Mouse (Mus musculus) megakaryocyte, adult 5-6 weeks (primary cell): ENCODE data around the gene Dnmt3b. TPM values are rescaled to one million over a fixed set of nuclear protein-coding genes. Genes with fewer than 3 reads are reported as not detected.

Experiments
- ATAC-seq: 2 replicates; pipeline ENCODE4 v1.8.0; 2016; ENCODE audit warnings: mild to moderate bottlenecking, inconsistent platforms; ENCODE audit not compliant: poor library complexity, severe bottlenecking
- total RNA-seq, 2 experiments: library from RNA; stranded (forward) in 1 of 2; stranded (reverse) in 1 of 2; fragments of 153-499, 151-499 nt in 1 of 2; fragments of 221-1000, 200-1000 nt in 1 of 2; gene quantifications; 2 replicates each; pipeline versions ENCODE4 v1.2.3 to v1.2.4; 2015 to 2017

Dnmt3b gene
- total RNA-seq (2015) = 1.3 and 2.5 TPM in 2 replicates
- 2.8 and 3.6 TPM in 2 replicates for total RNA-seq (2017)

GRCm38 (mm10) chr2:153649298-153650013 is at the start of gene Dnmt3b:
Gene Dnmt3b (plus strand): TSS chr2:153649450.
- peak; percentile 61 for ATAC-seq

DNA sequence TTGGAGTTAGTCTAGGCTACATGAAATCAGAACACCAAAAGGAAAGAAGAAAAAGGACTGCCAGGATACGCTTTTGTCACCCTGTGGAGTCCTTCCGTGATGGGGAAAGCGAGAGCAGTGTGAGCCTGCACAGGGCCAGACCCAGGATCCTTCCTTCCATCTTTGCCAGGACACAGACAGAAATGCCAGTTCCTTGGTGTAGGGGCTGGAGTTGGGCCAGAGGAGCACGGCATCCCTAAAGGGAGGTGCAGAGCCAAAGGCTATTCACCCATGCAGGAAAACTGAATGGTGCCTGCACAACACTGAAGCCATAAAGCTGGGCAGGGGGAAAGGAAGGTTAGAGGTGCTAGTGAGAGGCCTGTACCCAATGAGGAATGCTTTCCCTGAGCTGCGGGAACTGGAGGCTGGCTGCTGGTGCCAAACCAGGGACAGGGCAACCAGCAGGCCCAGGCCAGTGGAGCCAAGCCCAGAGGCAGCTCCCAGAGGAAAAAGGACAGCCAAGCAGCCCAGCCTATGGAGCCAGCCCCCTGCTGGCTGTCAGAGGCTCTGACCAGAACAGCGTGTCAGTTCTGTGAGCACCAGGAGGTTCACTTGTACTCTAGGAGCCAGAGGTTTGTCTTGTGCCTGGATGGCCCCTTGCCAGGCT is 49.1 kb upstream of the Dnmt3b start:
- ATAC-seq = 0 out of 2 replicates have a peak, but pooled peaks have one; percentile 30

DNA sequence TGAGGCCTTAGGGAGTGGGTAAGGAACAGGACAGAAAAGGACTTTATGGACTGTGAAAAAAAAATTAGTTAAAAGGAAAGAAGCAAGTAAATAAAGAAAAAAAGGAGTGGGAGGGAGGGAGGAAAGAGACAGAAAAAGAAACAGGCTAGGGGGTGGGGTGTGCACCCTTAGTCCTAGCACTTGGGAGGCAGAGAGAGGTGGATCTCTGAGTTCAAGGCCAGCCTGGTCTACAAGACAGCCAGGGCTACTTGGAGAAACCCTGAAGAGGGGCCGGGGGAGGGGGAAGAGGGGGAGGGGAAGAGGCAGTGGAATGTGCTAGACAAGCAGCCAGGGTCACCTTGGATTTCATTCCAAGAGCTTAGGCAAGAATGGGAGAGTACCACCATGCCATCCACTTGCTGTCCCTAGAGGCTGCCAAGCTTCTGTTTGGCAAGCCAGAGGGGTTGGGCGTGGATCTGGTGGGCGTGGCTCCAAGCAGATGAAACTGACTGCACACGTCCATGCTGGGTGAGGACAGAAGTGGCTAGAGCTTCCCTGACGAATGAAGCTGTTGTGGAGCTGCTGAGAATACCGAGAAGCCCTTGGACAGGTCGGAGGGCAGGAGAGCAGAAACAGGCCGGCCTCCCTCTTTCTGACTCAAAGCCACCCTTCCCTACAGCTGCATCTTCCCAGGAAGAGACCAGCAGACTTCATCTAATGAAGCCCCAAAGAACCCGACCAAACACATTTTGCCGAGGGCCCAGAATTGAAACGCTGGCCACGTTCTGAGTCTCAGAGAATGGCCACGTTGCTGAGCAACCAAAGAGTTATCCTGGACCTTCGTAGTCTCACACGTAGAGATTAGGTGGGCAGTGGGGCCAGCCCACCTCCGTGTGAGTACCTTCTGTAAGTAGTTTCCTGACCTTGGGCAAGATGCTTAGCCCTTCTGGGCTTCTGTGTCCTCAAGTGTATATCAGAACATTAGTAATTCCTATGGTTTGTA is 48.3 kb upstream of the Dnmt3b start:
- peak; percentile 47; the same call in 1 of the 2 replicates for ATAC-seq

DNA sequence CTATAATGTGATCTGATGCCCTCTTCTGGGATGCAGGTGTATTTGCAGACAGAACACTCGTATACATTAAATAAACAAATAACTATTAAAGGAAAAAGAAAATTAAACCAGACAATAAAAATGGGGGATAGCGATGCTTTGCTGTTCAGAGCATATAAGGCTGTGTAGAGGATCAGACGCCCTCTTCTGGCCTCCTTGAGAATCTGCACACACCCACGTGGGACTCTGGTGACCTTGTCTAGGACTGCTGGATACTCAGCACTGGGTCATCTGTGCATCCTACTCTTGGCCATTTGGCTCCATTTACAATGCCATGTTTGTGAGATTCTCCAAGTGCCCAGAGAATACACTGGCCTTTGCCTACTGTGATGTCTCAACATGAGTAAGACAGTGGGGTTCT is 45.5 kb upstream of the Dnmt3b start:
- ATAC-seq = no peak

DNA sequence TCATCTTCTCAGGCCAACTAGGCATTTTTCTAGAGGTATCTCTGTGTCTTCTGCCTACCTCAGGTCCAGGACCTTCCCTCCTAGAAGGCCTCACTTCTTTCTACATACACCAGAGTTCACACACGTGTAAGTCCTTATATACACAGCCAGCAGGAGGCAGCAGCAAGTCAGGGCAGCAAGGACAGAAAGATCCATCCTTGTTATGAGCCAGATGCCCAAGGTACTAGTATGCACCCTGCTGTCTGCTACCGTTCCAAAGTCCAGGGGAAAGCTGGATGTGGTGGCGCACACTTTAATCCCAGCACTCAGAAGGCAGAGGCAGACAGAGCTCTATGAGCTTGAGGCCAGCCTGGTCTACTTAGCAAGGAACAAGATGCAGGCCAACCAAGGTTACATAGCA is 42.8 kb upstream of the Dnmt3b start:
- ATAC-seq = no peak

- peak; percentile 76 for ATAC-seq
Observed at GRCm38 (mm10) chr2:153607870-153608515, 41.3 kb upstream of the Dnmt3b start.

- no peak for ATAC-seq
Observed at GRCm38 (mm10) chr2:153609058-153609457, 40.2 kb upstream of the Dnmt3b start.

GRCm38 (mm10) chr2:153609548-153609947 is 39.7 kb upstream of the Dnmt3b start:
- ATAC-seq = peak; percentile 92

- no peak for ATAC-seq
Observed at GRCm38 (mm10) chr2:153610426-153611240, 38.6 kb upstream of the Dnmt3b start.

GRCm38 (mm10) chr2:153611241-153611630 is 38.0 kb upstream of the Dnmt3b start:
- no peak for ATAC-seq

DNA sequence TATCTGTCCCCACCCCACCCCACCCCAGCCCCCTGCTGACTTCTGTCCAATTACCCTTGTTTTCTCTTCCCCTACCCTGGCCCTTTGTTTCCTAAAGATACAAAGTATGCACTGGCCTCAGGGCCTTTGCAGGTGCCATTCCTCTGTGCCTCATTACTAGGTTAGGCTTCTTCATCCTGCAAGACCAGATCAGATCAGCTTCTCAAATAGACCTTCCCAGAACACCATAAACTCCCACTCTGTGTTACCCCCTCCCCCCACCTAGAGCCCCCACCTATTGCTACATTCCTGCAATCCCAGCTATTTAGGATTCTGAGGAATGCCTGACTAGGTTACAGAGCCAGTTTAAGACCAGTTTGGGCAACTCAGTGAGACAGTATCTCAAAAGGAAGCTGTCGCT is 37.5 kb upstream of the Dnmt3b start:
- ATAC-seq = no peak

DNA sequence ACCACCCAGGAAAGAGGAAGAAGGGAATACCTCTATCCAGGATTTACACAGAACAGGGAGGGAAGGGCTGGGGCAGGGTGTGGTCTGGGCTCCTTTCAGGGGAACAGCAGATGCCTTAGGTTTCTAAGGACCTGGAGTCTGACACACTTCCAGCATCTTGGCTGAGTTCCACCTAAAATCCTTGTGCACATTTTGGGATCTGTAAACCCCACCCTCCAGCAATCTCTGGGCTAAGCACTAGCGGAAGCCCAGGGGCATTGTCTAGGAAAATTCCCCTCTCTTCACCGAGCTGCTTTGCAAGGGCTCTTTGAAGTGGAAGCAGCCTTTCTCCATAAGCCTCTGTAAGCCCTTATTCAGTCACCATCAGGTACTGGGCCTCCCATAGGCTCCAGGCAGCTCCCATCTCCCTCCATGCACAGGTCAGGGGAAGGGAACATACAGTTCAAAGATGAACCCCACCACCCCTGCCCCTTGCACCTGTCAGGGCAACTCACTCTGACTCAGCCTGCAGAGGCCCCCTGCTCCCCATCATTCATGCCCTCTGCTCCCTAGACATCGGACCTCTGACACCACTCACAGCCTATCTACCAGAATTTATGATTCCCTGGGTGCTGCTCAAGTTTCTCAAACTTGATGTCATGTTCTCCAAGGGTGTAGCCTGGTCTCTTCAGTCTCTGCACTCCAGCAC is 36.5 kb upstream of the Dnmt3b start:
- no peak for ATAC-seq

- no peak for ATAC-seq
Observed at GRCm38 (mm10) chr2:153616893-153617292, 32.4 kb upstream of the Dnmt3b start.

DNA sequence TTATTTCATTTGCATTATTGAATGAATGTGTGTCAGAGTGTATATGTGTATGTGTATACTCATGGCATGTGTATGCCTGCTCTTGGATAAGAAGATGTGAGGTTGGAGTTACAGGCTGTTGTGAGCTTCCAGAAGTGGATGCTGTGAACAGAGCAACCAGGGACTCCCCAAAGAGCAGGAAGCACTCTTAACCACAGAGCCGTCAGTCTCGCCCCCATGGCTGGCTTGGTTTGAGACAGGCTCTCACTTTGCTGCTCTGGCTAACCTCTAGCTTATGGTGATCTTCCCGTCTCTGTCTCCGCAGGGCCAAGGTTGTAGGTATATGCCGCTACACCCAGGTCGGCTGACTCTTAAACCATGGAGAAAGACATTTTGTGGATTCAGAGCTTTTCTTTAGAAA is 30.8 kb upstream of the Dnmt3b start:
- ATAC-seq = no peak

DNA sequence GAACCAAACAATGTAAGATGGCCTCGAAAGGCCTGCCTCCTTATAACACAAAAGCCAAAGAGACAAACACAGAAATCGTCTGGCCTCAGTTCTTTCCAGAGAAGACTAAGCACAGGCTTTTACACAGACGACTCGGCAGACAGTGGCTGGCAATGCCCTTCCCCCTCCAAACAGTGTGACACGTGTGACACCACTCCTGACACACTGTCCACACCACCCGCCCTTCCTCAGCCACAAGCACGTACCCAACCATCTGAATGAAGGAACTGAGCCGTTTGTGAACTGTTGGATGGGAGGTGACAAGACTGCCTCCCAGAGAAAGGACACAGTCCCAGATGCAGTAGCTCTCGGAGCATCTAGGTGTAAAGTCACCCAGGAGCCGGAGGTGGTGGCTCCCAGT is 30.4 kb upstream of the Dnmt3b start:
- ATAC-seq = no peak

GRCm38 (mm10) chr2:153622449-153622848 is 26.8 kb upstream of the Dnmt3b start:
- no peak for ATAC-seq

DNA sequence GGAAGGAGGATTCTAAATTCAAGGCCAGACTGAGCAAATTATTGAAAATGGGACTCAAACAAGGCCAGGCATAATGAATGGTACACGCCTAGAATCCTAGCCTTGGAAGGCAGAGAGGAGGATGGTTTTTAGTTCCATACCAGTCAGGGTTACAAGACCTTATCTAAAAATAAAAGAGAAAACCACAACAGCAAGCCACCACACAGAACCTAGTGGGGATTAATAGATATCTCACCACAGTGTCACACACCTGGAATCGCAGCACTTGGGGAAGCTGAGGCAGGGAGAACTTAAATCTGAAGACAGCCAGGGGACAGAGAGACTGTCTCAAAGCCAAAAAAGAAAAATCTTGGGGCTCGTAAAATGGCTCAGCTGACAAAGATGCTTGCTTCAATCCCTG is 18.3 kb upstream of the Dnmt3b start:
- ATAC-seq = no peak

DNA sequence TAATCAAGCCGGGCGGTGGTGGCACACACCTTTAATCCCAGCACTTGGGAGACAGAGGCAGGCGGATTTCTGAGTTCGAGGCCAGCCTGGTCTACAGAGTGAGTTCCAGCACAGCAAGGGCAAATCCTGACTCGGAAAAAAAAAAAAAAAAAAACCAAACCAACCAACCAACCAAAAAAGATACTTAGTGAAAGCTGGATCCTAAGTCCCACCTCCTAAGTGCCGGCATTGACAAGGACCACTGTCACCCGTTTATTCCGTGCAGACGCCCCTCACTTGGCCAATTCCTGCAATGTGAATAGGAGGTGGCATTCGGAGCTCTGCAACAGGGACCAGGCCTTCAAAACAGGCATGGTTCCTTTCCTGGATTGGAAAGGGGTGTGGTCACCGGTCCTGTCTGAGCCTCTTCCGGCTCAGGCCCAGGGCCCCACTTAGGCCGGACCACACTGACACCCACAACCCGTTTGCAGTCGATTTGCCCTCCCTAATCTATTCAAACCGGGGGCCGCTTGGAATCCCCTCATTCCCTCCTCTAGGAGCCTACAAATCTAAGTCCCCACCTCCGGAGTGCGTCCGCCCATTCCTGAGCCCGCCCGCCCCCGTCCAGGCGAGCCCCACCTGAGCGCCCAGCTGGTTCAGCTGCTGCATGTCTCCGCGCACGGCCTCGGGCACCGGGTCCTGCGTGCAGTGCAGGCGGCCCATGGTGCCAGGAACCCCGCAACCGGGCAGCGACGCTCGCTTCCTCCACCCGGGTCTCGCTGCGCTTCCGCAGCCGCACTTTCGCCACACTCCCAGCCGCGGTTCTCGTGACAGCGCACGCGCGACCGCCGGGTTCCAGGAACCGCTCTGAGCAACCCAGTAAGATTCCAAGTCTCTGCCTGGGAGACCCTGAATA is 17.0 kb upstream of the Dnmt3b start, which contains the start of gene Commd7:
Gene Commd7 (minus strand): TSS at position 806 of the 895 bp plus-strand sequence.
- ATAC-seq = peak; percentile 99
